Mouse (Mus musculus) forebrain, embryonic 11.5 days (tissue): ENCODE measurements around the gene Zfp618. TPM values are rescaled to one million over a fixed set of nuclear protein-coding genes. Genes with fewer than 3 reads are reported as not detected.

Experiments
- ATAC-seq: fragments of 200-750 bp; cut with Nextera tagmentation; replicated peaks from 2 replicates; pipeline ENCODE4 v1.8.0; 2017; ENCODE audit warnings: moderate TSS enrichment; ENCODE audit not compliant: low FRiP score
- DNase-seq: peaks from one replicate; pipeline ENCODE4 v3.0.0-alpha.2; 2017; ENCODE audit warnings: low spot score
- H3K27ac ChIP-seq: fragments of 300-500 bp; sonication (generic); 2 replicates; pipeline ENCODE4 v1.5.1; 2014; ENCODE audit warnings: low read depth, low read length
- H3K27me3 ChIP-seq: fragments of 300-500 bp; sonication (generic); 2 replicates; pipeline ENCODE4 v1.6.1; 2014; ENCODE audit warnings: mild to moderate bottlenecking, low read length, mixed read lengths; ENCODE audit not compliant: control insufficient read depth, insufficient read depth
- H3K36me3 ChIP-seq: fragments of 300-500 bp; sonication (generic); 2 replicates; pipeline ENCODE4 v1.6.1; 2014; ENCODE audit warnings: mild to moderate bottlenecking, low read length, moderate library complexity, mixed read lengths; ENCODE audit not compliant: control insufficient read depth, insufficient read depth
- H3K4me1 ChIP-seq: fragments of 300-500 bp; sonication (generic); replicated peaks from 2 replicates; pipeline ENCODE4 v1.6.1; 2014; ENCODE audit warnings: low read length, mixed read lengths; ENCODE audit not compliant: control insufficient read depth, insufficient read depth
- H3K4me2 ChIP-seq: fragments of 300-500 bp; sonication (generic); 2 replicates; pipeline ENCODE4 v1.6.1; 2014; ENCODE audit warnings: low read depth, mild to moderate bottlenecking, low read length, moderate library complexity, mixed read lengths; ENCODE audit not compliant: severe bottlenecking
- H3K4me3 ChIP-seq: fragments of 300-500 bp; sonication (generic); 2 replicates; pipeline ENCODE4 v1.5.1; 2014; ENCODE audit warnings: low read depth, low read length
- H3K9ac ChIP-seq: fragments of 300-500 bp; sonication (generic); 2 replicates; pipeline ENCODE4 v1.6.1; 2014; ENCODE audit warnings: low read length
- H3K9me3 ChIP-seq: fragments of 300-500 bp; sonication (generic); 2 replicates; pipeline ENCODE4 v1.6.1; 2016; ENCODE audit warnings: low read length, mixed read lengths; ENCODE audit not compliant: control insufficient read depth
- WGBS: fragments of 180-500 bp; shearing (Covaris S2); extraction: QIAGEN DNeasy Blood & Tissue Kit; methylation state at CpG from one replicate; pipeline ENCODE4 v1.1.7; 2014; 5-methylcytosine and 5-hydroxymethylcytosine counted together
- polyA plus RNA-seq: library from polyadenylated mRNA; unstranded; fragments of >200 nt; fragmentation: Nextera tagmentation; extraction: Ambion mirVana; gene quantifications from 2 replicates; pipeline ENCODE4 v1.2.1, GENCODE M21; 2014

The Zfp618 gene
- polyA plus RNA-seq, 1 experiment from 2014 or later = 33.5 TPM

DNA sequence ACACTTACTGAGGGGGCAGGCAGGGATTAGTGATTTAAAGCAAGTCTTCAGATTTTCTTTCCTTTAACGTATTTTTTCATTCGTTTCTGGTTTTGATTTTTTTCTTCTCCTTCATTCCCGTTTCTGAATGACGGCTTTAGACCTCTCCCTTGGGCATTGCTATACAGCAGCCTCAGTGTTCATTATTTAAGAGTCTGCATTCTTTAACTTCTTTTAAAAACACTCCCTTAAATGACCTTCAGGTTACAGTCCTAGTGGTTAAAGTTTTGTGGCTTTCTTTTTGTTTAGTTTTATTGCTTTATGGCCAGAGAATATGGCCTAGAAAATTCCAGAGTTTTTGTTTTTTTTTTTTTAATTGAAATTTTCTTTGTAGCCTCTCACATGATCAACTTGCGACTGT lies 64.8 kb downstream of the Zfp618 start:
- H3K27me3 ChIP-seq = no peaks in the 10 kb centered on the region
- ATAC-seq (no peak), DNase-seq (peak; percentile 2)
- no peaks in the 10 kb centered on the region for H3K36me3 ChIP-seq
- H3K4me3 ChIP-seq = no peak overlapping the region
- H3K9ac ChIP-seq = no peak overlapping the region
- no peaks in the 10 kb centered on the region for H3K9me3 ChIP-seq
- no peak overlapping the region for H3K4me2 ChIP-seq
- H3K27ac ChIP-seq = no peak overlapping the region
- 37% methylated on average over 5 of the region's 5 CpGs for WGBS
- H3K4me1 ChIP-seq = no peaks in the 10 kb centered on the region

DNA sequence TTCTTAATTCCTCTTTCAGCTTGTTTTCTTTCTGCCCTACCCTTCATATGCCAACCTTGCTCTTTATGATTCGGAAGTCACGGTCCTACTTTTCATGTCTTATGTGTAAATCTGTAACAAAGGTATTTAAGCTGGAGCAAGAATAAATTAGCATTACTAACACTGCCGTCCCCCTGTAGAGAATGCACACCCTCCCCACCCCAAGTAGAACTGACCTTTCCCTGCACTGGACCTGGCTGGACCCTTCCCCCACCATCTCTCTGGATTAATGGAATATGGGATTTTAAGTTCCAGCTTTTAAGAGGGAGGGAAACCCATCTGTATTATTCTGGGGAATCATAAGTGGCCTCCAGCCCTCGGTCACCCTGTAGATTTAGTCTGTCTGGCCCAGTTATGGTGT lies 65.9 kb downstream of the Zfp618 start:
- H3K27me3 ChIP-seq = no peaks in the 10 kb centered on the region
- H3K9ac ChIP-seq = no peak overlapping the region
- H3K4me1 ChIP-seq = no peaks in the 10 kb centered on the region
- ATAC-seq (no peak), DNase-seq (no peak)
- no peaks in the 10 kb centered on the region for H3K36me3 ChIP-seq
- no peaks in the 10 kb centered on the region for H3K9me3 ChIP-seq
- no peak overlapping the region for H3K4me2 ChIP-seq
- no peak overlapping the region for H3K27ac ChIP-seq
- H3K4me3 ChIP-seq = no peak overlapping the region
- 79% methylated on average over 4 of the region's 4 CpGs for WGBS

DNA sequence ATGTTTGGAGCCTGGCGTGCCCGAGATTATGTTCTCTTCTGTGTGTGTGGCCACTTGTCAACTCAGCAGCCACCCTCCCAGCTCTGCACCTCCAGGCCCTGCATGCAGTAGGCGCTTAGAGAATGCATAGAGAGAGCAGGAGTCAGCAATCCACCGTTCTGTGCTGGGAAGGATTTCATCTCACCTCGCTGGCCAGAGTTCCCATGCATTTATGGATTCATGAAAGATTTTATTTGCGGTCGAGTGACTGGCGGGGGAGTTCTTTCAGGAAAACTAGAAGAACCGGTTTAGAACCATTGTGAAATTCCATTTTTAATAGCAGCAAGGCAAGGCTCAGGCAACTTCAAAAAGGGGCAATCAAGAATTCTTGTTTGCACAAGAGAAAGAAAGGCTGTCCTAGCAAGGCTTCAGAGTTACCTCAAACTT lies 67.2 kb downstream of the Zfp618 start:
- Histone ChIP-seq H3K4me1 (no peaks in the 10 kb centered on the region), H3K9ac (no peak overlapping the region)

DNA sequence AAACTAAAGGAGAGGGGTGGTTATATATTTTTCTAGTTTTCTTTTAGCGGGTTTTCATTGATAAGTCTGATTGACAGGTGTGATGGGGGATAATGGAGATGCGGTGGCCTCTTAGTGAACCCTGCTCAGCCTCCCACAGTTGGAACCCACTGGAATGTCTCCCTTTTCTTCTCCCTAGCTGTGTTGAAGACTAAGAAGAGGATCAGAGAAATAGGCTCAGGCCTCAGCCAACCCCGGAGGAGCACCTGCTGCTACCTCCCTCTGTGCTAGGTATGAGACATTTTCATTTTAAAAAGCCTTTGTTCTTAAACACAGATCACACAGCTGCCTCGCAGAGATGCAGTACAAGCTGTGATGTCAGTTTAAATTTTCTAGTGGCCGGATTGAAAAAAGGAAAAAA lies 68.4 kb downstream of the Zfp618 start:
- Histone ChIP-seq H3K27ac (no peak overlapping the region), H3K27me3 (no peaks in the 10 kb centered on the region), H3K4me3 (no peak overlapping the region), H3K4me2 (no peak overlapping the region), H3K4me1 (0 out of 2 replicates have a peak, but pooled peaks cover 2% of the 10 kb centered on the region), H3K36me3 (no peaks in the 10 kb centered on the region), H3K9ac (no peak overlapping the region), H3K9me3 (no peaks in the 10 kb centered on the region)
- DNase-seq = no peak
- 15% methylated on average over 5 of the region's 5 CpGs for WGBS
- ATAC-seq = 0 out of 2 replicates have a peak, but pooled peaks have one; percentile 42

More for the DNA sequence above, 67.2 kb downstream of the Zfp618 start:
- H3K27ac ChIP-seq = no peak overlapping the region
- ATAC-seq (no peak), DNase-seq (no peak)
- H3K4me2 ChIP-seq = no peak overlapping the region
- H3K4me3 ChIP-seq = no peak overlapping the region
- H3K36me3 ChIP-seq = no peaks in the 10 kb centered on the region
- no peaks in the 10 kb centered on the region for H3K27me3 ChIP-seq
- H3K9me3 ChIP-seq = no peaks in the 10 kb centered on the region
- WGBS = 73% methylated on average over 9 of the region's 9 CpGs

DNA sequence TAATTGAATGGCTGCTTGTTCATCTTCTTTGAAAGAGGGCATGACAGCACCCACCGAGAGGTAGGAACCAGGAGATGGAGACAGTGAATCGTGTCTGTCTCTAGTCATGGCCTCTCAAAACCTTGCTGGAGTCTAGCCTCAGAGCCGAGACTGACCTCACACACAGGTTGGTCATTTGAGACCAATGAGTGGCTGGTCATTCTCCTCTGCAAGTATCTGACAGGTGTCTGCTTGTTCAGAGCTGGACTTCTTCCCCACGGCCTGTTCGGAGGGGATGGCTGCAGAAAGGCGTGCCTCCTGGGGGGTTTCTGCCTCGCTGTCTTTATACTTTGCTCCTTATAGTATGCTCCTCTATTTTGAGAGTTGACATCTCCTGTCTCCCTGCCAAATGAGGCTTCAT lies 70.6 kb downstream of the Zfp618 start:
- Histone ChIP-seq H3K4me2 (no peak overlapping the region), H3K4me3 (no peak overlapping the region), H3K36me3 (no peaks in the 10 kb centered on the region), H3K9ac (no peak overlapping the region), H3K27me3 (no peaks in the 10 kb centered on the region), H3K9me3 (no peaks in the 10 kb centered on the region), H3K27ac (no peak overlapping the region), H3K4me1 (0 out of 2 replicates have a peak, but pooled peaks cover 2% of the 10 kb centered on the region)
- no peak for ATAC-seq
- WGBS = 93% methylated on average over 7 of the region's 7 CpGs
- no peak for DNase-seq

DNA sequence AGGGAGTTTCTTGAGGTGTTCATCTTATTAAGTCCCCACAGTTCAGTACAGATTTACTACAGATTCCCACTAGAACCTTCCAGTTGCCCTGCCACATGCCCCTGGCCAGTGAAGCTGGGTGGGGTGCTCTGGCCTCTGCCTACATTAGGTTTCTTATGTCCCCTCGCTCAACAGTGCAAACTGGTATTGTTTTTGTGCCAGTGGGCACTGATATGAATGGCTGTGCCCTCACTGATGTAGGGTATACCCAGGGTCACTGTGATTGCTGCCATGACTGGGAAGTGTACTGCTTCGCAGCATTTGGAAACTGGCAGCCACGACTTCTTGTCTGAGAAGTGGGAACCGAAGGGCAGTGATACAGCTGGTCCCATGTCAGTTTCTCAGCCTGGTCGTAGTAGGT lies 71.4 kb downstream of the Zfp618 start:
- Histone ChIP-seq H3K27ac (no peak overlapping the region), H3K4me3 (no peak overlapping the region), H3K9me3 (no peaks in the 10 kb centered on the region), H3K9ac (no peak overlapping the region), H3K36me3 (no peaks in the 10 kb centered on the region), H3K27me3 (no peaks in the 10 kb centered on the region), H3K4me1 (0 out of 2 replicates have a peak, but pooled peaks cover 2% of the 10 kb centered on the region), H3K4me2 (no peak overlapping the region)
- ATAC-seq = no peak
- DNase-seq = no peak
- WGBS = 95% methylated on average over 5 of the region's 5 CpGs

DNA sequence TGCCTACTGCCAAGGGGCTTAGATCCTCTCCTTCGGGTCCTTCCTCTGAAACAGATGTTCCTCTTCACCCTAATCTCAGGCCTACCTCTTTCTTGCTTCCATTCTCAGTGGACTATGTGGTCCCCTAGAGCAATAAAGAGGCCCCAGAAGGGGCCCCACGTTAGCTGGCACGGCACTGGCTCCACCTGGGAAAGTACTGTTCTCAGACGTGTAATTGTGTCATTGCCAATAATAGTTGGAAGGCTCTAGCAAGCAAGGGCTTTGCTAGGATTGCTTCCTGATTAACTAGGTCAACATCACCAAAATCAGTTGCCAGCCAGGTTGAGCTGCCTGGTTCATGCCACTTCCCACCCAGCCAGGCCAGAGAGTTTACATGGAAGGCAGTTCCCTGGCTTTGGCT lies 72.2 kb downstream of the Zfp618 start:
- H3K4me1 ChIP-seq = 0 out of 2 replicates have a peak, but pooled peaks cover 2% of the 10 kb centered on the region
- no peaks in the 10 kb centered on the region for H3K9me3 ChIP-seq
- no peak for ATAC-seq
- H3K36me3 ChIP-seq = no peaks in the 10 kb centered on the region
- no peak overlapping the region for H3K4me2 ChIP-seq
- WGBS = 86% methylated on average over 4 of the region's 4 CpGs
- H3K4me3 ChIP-seq = no peak overlapping the region
- no peak overlapping the region for H3K27ac ChIP-seq
- peak; percentile 28 for DNase-seq
- no peaks in the 10 kb centered on the region for H3K27me3 ChIP-seq
- H3K9ac ChIP-seq = no peak overlapping the region

DNA sequence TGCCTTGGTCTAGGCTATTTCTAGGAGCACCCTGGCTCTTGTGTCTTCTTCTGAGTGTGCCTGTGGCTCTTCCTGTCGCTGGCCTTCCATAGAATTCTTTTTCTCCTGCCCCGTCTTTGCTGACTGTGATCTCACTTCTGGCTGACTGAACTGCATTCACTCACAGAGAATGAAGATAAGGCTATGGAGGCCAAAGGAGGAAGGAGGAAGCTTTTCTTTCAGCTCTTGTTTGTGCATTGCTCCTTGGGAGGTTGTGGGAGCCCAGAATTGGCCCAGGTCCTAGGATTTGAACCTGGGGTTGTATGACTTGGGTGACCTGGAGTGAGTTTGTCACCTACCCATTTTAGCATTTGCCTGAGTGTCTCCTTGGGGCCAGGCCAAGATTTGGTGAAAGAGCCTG lies 72.9 kb downstream of the Zfp618 start:
- H3K27ac ChIP-seq = no peak overlapping the region
- no peak overlapping the region for H3K4me2 ChIP-seq
- peak; percentile 39 for DNase-seq
- ATAC-seq = no peak
- 53% methylated on average over 2 of the region's 2 CpGs for WGBS
- H3K9ac ChIP-seq = no peak overlapping the region
- H3K27me3 ChIP-seq = no peaks in the 10 kb centered on the region
- H3K36me3 ChIP-seq = no peaks in the 10 kb centered on the region
- 0 out of 2 replicates have a peak, but pooled peaks cover 2% of the 10 kb centered on the region for H3K4me1 ChIP-seq
- no peaks in the 10 kb centered on the region for H3K9me3 ChIP-seq
- H3K4me3 ChIP-seq = no peak overlapping the region

DNA sequence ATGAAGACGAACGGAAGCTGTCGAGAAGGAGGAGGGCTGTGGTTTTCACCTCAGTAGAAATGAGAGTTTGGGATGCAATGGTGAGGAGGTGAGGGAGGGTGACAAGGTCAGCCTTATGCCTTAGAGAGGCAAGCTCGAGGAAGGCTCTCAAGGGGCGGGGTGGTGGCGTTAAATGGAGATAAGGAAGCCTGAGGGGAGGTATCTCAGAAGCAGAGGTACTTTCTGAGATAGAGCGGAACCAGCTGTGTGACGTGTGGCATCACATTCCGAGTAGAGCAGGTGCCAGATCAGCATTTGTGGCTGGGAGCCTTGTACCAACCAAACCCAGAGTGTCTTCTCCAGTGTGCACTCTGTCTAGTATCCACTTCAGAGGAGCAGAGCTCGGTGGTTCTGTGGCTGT lies 73.6 kb downstream of the Zfp618 start:
- no peak overlapping the region for H3K4me2 ChIP-seq
- no peak overlapping the region for H3K4me3 ChIP-seq
- peak; percentile 17 for DNase-seq
- 86% methylated on average over 10 of the region's 10 CpGs for WGBS
- no peaks in the 10 kb centered on the region for H3K9me3 ChIP-seq
- 0 out of 2 replicates have a peak, but pooled peaks cover 2% of the 10 kb centered on the region for H3K4me1 ChIP-seq
- ATAC-seq = no peak
- no peak overlapping the region for H3K9ac ChIP-seq
- H3K36me3 ChIP-seq = no peaks in the 10 kb centered on the region
- no peaks in the 10 kb centered on the region for H3K27me3 ChIP-seq
- no peak overlapping the region for H3K27ac ChIP-seq
